Mouse (Mus musculus) kidney, adult 2 months (tissue): Measurements from ENCODE around the gene Lpin2.

ENCODE experiments used
- CTCF ChIP-seq: fragments of 200-500 bp; conservative IDR thresholded peaks from 2 replicates; pipeline ENCODE4 v1.5.1; 2011; ENCODE audit warnings: low read depth, mild to moderate bottlenecking, control low read depth, low read length, moderate library complexity, mixed read lengths; ENCODE audit not compliant: insufficient read depth, insufficient read length
- POLR2A ChIP-seq: fragments of 200-500 bp; IDR thresholded peaks from one replicate; pipeline ENCODE4 v1.6.1; 2011; ENCODE audit warnings: low read depth, low read length, control low read depth

GRCm38 (mm10) chr17:71159152-71159567 lies 23.2 kb upstream of the Lpin2 start:
- TF ChIP-seq POLR2A, result no peak
- no peak for TF ChIP-seq CTCF
